In genomic region chr1:128608119-128608518, GRCm38 (mm10) we compare ENCODE assay signal across 19 mouse cellular contexts. TPM values are rescaled to one million over a fixed set of nuclear protein-coding genes. Genes with fewer than 3 reads are reported as not detected.
DNase-seq lines count a peak whose midpoint lies in the region; ATAC-seq and TF ChIP-seq lines count a peak whose summit lies in the region.
"Had no signal": no experiment of that assay in that cellular context is flagged by ENCODE, and none has a peak within 500 bp of the region (broad histone marks: within the 10 kb centered on the region; RNA-seq: fewer than 3 reads in every experiment).

No protein-coding gene starts in this region.

- no peaks in the 10 kb centered on the region for H3K36me3 ChIP-seq in kidney, adult 2 months (ENCODE audit: control insufficient read depth, insufficient read depth, low read length)
- H3K36me3 ChIP-seq: forebrain, embryonic 15.5 days; hindbrain, embryonic 13.5 days; limb, embryonic 12.5 days; lung, embryonic 15.5 days; midbrain, embryonic 10.5 days had no signal

- no peak for TF ChIP-seq POLR2A in kidney, adult 2 months (IDR thresholded peaks at IDR 0.05; ENCODE audit: low read depth, low read length)

- peak; percentile 82 for ATAC-seq in common myeloid progenitor, adult 5-6 weeks (replicated peaks; ENCODE audit: low read depth, poor library complexity, severe bottlenecking)
- ATAC-seq: forebrain, embryonic 15.5 days had no signal

- no peaks in the 10 kb centered on the region for H3K4me1 ChIP-seq in kidney, adult 2 months (ENCODE audit: control insufficient read depth, insufficient read depth, low read length)
- H3K4me1 ChIP-seq: forebrain, embryonic 15.5 days; hindbrain, embryonic 13.5 days had no signal

- 61% methylated on average over 6 of the region's 6 CpGs for WGBS in kidney, adult 2 months

- H3K27ac ChIP-seq in kidney, adult 2 months (ENCODE audit: insufficient read depth, low read depth, low read length), result no peak overlapping the region
- H3K27ac ChIP-seq: forebrain, embryonic 15.5 days; hindbrain, embryonic 13.5 days; limb, embryonic 12.5 days; lung, embryonic 15.5 days; midbrain, embryonic 10.5 days had no signal

- intact Hi-C loops in heart, postnatal 36 days (cut with DNase I), result no loop called here

- H3K4me3 ChIP-seq in kidney, adult 2 months (ENCODE audit: insufficient read depth, low read depth, low read length), result no peak overlapping the region
- H3K4me3 ChIP-seq: forebrain, embryonic 15.5 days; hindbrain, embryonic 13.5 days; limb, embryonic 12.5 days; lung, embryonic 15.5 days; midbrain, embryonic 10.5 days had no signal

- peak; percentile 12 for DNase-seq in kidney, adult 2 months
- DNase-seq in kidney, postnatal 14 days, result no peak
- peak; percentile 94 for DNase-seq in A20 (ENCODE audit: low read depth, low spot score)
- DNase-seq in naive thymus-derived CD4-positive, alpha-beta T cell, adult 2 months (ENCODE audit: low read depth), result peak; percentile 45
- DNase-seq in right cerebral cortex, postnatal 25 days, result no peak
- DNase-seq in heart, postnatal 36 days, result no peak
- no peak for DNase-seq in kidney, postnatal 25 days
- DNase-seq: adrenal gland, postnatal 10 days; cerebellum, adult 9-11 months; embryo, embryonic 11 days; kidney, adult 11 months; right cerebral cortex, postnatal 4 days; thymus, postnatal 4 days had no signal

- TF ChIP-seq CTCF in kidney, adult 2 months (conservative IDR thresholded peaks at IDR 0.05; ENCODE audit: insufficient read depth, insufficient read length, low read depth, low read length), result no peak

- H3K27me3 ChIP-seq in kidney, adult 2 months (replicated peaks; ENCODE audit: control insufficient read depth, insufficient read depth, low read length), result no peaks in the 10 kb centered on the region
- H3K27me3 ChIP-seq: forebrain, embryonic 15.5 days; hindbrain, embryonic 13.5 days; limb, embryonic 12.5 days; lung, embryonic 15.5 days had no signal

RNA-seq across cellular contexts. Expression of gene Cxcr4, which starts 16.0 kb away (rescaled TPM):
- polyA plus RNA-seq in kidney, adult 2 months (2012; rRNA removed), result 12.8 and 22.4 TPM in 2 replicates
- 77.8 and 110 TPM in 2 replicates for total RNA-seq in common myeloid progenitor, adult 5-6 weeks (2017)
- 10 to 100 TPM in 1 of 2 experiments, 1 to 10 TPM in 1; 7.0 to 12.2 TPM for total RNA-seq in heart, postnatal 36 days (2021)

Comparison
In these comparisons a context has a peak if more than half of its experiments do, and no peak if none do; other contexts are left out.
1. DNase-seq: peak in kidney, adult 2 months (single experiment), A20 (single experiment) and naive thymus-derived CD4-positive, alpha-beta T cell, adult 2 months (single experiment); none in kidney, postnatal 14 days (single experiment), right cerebral cortex, postnatal 25 days (single experiment), heart, postnatal 36 days (0 of 2) and kidney, postnatal 25 days (0 of 2).